Mouse (Mus musculus): Measurements from ENCODE around the gene Supt6.

DNA sequence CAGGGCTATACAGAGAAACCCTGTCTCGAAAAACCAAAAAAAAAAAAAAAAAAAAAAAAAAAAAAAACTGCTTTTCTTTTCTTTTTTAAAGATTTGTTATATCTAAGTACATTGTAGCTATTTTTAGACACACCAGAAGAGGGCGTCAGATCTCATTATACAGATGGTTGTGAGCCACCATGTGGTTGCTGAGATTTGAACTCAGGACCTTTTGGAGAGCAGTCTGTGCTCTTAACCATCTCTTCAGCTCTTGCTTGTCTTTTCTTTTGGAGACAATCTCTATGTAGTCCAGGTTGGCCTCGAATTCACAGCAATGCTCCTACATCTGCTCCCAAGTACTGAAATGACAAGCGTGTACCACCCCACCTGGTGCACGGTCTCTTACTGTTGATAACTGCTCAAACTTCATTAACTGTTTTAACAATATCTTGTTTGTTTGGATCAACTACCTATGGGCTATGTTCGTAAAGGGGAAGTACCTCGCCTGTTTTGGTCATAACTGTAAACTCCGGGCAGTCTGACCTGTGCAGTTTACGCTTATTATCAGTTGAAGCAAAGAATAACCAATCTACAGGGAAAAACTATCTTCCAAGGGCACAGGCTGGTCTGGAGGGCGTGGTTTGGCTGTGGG, 69.9 kb downstream of the Supt6 start:
- TF ChIP-seq CTCF (IDR thresholded peaks at IDR 0.05; ENCODE audit: low read depth) (peak; percentile 38), EP300 (optimal IDR thresholded peaks at IDR 0.05) (no peak)
